Mouse (Mus musculus): ENCODE results near the gene Klhl21. TPM values are rescaled to one million over a fixed set of nuclear protein-coding genes. Genes with fewer than 3 reads are reported as not detected.
"Not testable (repeated sequence)": the region's sequence is repeated elsewhere in the genome, so short reads cannot be mapped to it uniquely, and the experiment has no call there.

Klhl21 gene
- polyA plus RNA-seq, 1 experiment, result 6.7 TPM

- peaks cover 5% of the 10 kb centered on the region for H3K4me1 ChIP-seq (ENCODE audit: control insufficient read depth, insufficient read depth, insufficient read length, low read length)
- peak overlapping the region; percentile 44; the same call in 1 of the 2 replicates for H3K27ac ChIP-seq (replicated peaks; ENCODE audit: low read depth, low read length)
- H3K4me3 ChIP-seq (ENCODE audit: insufficient read depth, low read depth, low read length), result peak overlapping the region; percentile 85
Observed at GRCm38 (mm10) chr4:152026751-152027508, 18.3 kb downstream of the Klhl21 start.

- peaks cover 5% of the 10 kb centered on the region for H3K4me1 ChIP-seq (ENCODE audit: control insufficient read depth, insufficient read depth, insufficient read length, low read length)
- H3K4me3 ChIP-seq (ENCODE audit: insufficient read depth, low read depth, low read length), result peak within 1 kb of the TSS; percentile 85
- peak within 1 kb of the TSS; percentile 44; the same call in 1 of the 2 replicates for H3K27ac ChIP-seq (replicated peaks; ENCODE audit: low read depth, low read length)
Observed at GRCm38 (mm10) chr4:152027524-152027923, 18.9 kb downstream of the Klhl21 start, which contains the start of gene Zbtb48. Gene Zbtb48 (minus strand): TSS chr4:152027671.

- Histone ChIP-seq H3K27ac (replicated peaks; ENCODE audit: low read depth, low read length) (no peak overlapping the region), H3K4me3 (ENCODE audit: insufficient read depth, low read depth, low read length) (0 out of 2 replicates have a peak overlapping the region, but pooled peaks have one; percentile 59), H3K4me1 (ENCODE audit: control insufficient read depth, insufficient read depth, insufficient read length, low read length) (peaks cover 5% of the 10 kb centered on the region)
Observed at GRCm38 (mm10) chr4:152028456-152028855, 19.9 kb downstream of the Klhl21 start.

GRCm38 (mm10) chr4:152029087-152029486, 20.5 kb downstream of the Klhl21 start:
- no peak overlapping the region for H3K4me3 ChIP-seq (ENCODE audit: insufficient read depth, low read depth, low read length)
- no peak overlapping the region for H3K27ac ChIP-seq (replicated peaks; ENCODE audit: low read depth, low read length)
- H3K4me1 ChIP-seq (ENCODE audit: control insufficient read depth, insufficient read depth, insufficient read length, low read length), result peaks cover 5% of the 10 kb centered on the region

- no peak overlapping the region for H3K4me3 ChIP-seq (ENCODE audit: insufficient read depth, low read depth, low read length)
- H3K27ac ChIP-seq (replicated peaks; ENCODE audit: low read depth, low read length), result no peak overlapping the region
- peaks cover 5% of the 10 kb centered on the region for H3K4me1 ChIP-seq (ENCODE audit: control insufficient read depth, insufficient read depth, insufficient read length, low read length)
Observed at GRCm38 (mm10) chr4:152029997-152030396, 21.4 kb downstream of the Klhl21 start.

GRCm38 (mm10) chr4:152032922-152033321, 24.3 kb downstream of the Klhl21 start:
- no peak overlapping the region for H3K27ac ChIP-seq (replicated peaks; ENCODE audit: low read depth, low read length)
- H3K4me1 ChIP-seq (ENCODE audit: control insufficient read depth, insufficient read depth, insufficient read length, low read length), result no peaks in the 10 kb centered on the region
- no peak overlapping the region for H3K4me3 ChIP-seq (ENCODE audit: insufficient read depth, low read depth, low read length)

GRCm38 (mm10) chr4:152036464-152036863, 27.9 kb downstream of the Klhl21 start:
- not testable (repeated sequence) for H3K27ac ChIP-seq (replicated peaks; ENCODE audit: low read depth, low read length); H3K4me3 ChIP-seq (ENCODE audit: insufficient read depth, low read depth, low read length); H3K4me1 ChIP-seq (ENCODE audit: control insufficient read depth, insufficient read depth, insufficient read length, low read length)

- Histone ChIP-seq H3K27ac (replicated peaks; ENCODE audit: low read depth, low read length) (no peak within 1 kb of the TSS), H3K4me3 (ENCODE audit: insufficient read depth, low read depth, low read length) (peak within 1 kb of the TSS; percentile 88), H3K4me1 (ENCODE audit: control insufficient read depth, insufficient read depth, insufficient read length, low read length) (peaks cover 8% of the 10 kb centered on the region)
Observed at GRCm38 (mm10) chr4:152038225-152038984, 29.8 kb downstream of the Klhl21 start, which contains the start of gene Tas1r1. Gene Tas1r1 (minus strand): TSS chr4:152038568.

GRCm38 (mm10) chr4:152038985-152039830, 30.6 kb downstream of the Klhl21 start, which contains the start of gene Nol9:
Gene Nol9 (plus strand): TSS chr4:152039321.
- peaks cover 8% of the 10 kb centered on the region for H3K4me1 ChIP-seq (ENCODE audit: control insufficient read depth, insufficient read depth, insufficient read length, low read length)
- H3K27ac ChIP-seq (replicated peaks; ENCODE audit: low read depth, low read length), result no peak within 1 kb of the TSS
- H3K4me3 ChIP-seq (ENCODE audit: insufficient read depth, low read depth, low read length), result peak within 1 kb of the TSS; percentile 88

- H3K4me1 ChIP-seq (ENCODE audit: control insufficient read depth, insufficient read depth, insufficient read length, low read length), result peaks cover 8% of the 10 kb centered on the region
- H3K4me3 ChIP-seq (ENCODE audit: insufficient read depth, low read depth, low read length), result peak overlapping the region; percentile 88
- no peak overlapping the region for H3K27ac ChIP-seq (replicated peaks; ENCODE audit: low read depth, low read length)
Observed at GRCm38 (mm10) chr4:152039831-152040310, 31.3 kb downstream of the Klhl21 start.

GRCm38 (mm10) chr4:152041924-152042641, 33.5 kb downstream of the Klhl21 start:
- no peak overlapping the region for H3K27ac ChIP-seq (replicated peaks; ENCODE audit: low read depth, low read length)
- peaks cover 8% of the 10 kb centered on the region for H3K4me1 ChIP-seq (ENCODE audit: control insufficient read depth, insufficient read depth, insufficient read length, low read length)
- H3K4me3 ChIP-seq (ENCODE audit: insufficient read depth, low read depth, low read length), result no peak overlapping the region

GRCm38 (mm10) chr4:152043171-152043570, 34.6 kb downstream of the Klhl21 start:
- H3K27ac ChIP-seq (replicated peaks; ENCODE audit: low read depth, low read length), result no peak overlapping the region
- H3K4me3 ChIP-seq (ENCODE audit: insufficient read depth, low read depth, low read length), result no peak overlapping the region
- H3K4me1 ChIP-seq (ENCODE audit: control insufficient read depth, insufficient read depth, insufficient read length, low read length), result peaks cover 8% of the 10 kb centered on the region

GRCm38 (mm10) chr4:152044609-152045008, 36.0 kb downstream of the Klhl21 start:
- no peak overlapping the region for H3K4me3 ChIP-seq (ENCODE audit: insufficient read depth, low read depth, low read length)
- H3K4me1 ChIP-seq (ENCODE audit: control insufficient read depth, insufficient read depth, insufficient read length, low read length), result peaks cover 8% of the 10 kb centered on the region
- no peak overlapping the region for H3K27ac ChIP-seq (replicated peaks; ENCODE audit: low read depth, low read length)
